Mouse (Mus musculus): ENCODE data around the gene Astn1. TPM values are rescaled to one million over a fixed set of nuclear protein-coding genes. Genes with fewer than 3 reads are reported as not detected.
A peak's percentile ranks its signal among the peaks of the same experiment; 100 is the strongest.

Astn1 gene
- total and polyA plus RNA-seq, 3 experiments: not detected

DNA sequence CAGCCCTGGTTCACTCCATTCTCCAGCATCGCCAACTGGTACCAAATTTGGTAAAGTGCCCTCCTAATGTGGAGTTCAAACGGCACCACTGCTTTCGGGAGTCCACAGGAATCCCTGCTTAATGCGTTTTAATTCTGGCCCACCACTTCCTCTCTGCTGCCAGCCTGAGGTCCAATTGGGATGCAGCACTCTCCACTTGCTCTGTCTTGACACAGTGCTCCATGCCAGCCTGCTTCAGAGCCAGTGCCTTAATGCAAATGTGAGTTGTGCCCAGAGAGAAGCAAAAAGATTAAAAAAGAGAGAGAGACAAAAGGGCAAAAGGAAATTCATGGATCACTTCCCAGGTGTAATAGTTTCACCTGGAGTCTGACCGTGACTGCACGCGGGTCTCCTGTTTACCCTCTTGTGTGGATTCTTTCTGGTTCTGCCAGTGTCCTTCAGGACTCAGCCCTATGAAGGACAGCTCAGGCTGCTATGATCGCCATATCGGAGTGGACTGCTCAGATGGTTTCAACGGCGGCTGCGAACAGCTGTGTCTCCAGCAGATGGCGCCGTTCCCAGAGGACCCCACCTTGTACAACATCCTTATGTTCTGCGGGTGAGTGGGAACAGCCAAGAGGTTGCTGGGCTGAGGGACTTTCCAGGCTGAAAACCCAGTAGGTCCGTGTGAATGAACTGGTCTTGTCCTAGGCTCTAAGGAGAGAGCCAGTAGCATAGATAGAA is 234.8 kb downstream of the Astn1 start:
- H3K9ac ChIP-seq (ENCODE audit: control insufficient read depth, low read depth, low read length, poor library complexity, severe bottlenecking): no peak overlapping the region
- H3K27ac ChIP-seq (ENCODE audit: control insufficient read depth, low read depth, low read length): no peak overlapping the region
- TF ChIP-seq NRF1 (IDR thresholded peaks at IDR 0.05; ENCODE audit: insufficient read depth, low read depth, low read length, poor library complexity, severe bottlenecking) (no peak), MEF2A (IDR thresholded peaks at IDR 0.05; ENCODE audit: extremely low read depth, insufficient replicate concordance, low read depth, low read length, poor library complexity, severe bottlenecking) (no peak), USF1 (IDR thresholded peaks at IDR 0.05; ENCODE audit: low read depth, low read length) (no peak), MAFK (IDR thresholded peaks at IDR 0.05; ENCODE audit: borderline replicate concordance, low read depth, low read length) (no peak), ETS1 (IDR thresholded peaks at IDR 0.05; ENCODE audit: low read depth, low read length) (no peak), RAD21 (IDR thresholded peaks at IDR 0.05; ENCODE audit: low read depth, low read length) (no peak), CTCF (IDR thresholded peaks at IDR 0.05 in 2 of 3, conservative IDR thresholded peaks at IDR 0.05 in 1 of 3; ENCODE audit: control insufficient read depth in 1 of 3, insufficient read depth in 1 of 3, low read depth in 2 of 3, low read length in 3 of 3, poor library complexity in 1 of 3, severe bottlenecking in 1 of 3) (peak; percentile 9 to 34 (median 11); a peak in 2 of 6 replicates), CHD2 (IDR thresholded peaks at IDR 0.05; ENCODE audit: low read length) (no peak), MAX (IDR thresholded peaks at IDR 0.05; ENCODE audit: low read length) (no peak)
- no peak for DNase-seq (ENCODE audit: low read depth, low spot score)
- H3K9me3 ChIP-seq (replicated peaks; ENCODE audit: insufficient read depth, low read length): no peaks in the 10 kb centered on the region
- no peaks in the 10 kb centered on the region for H3K27me3 ChIP-seq (ENCODE audit: control insufficient read depth in 1 of 2, insufficient read depth in 2 of 2, low read length in 2 of 2)
- H3K4me1 ChIP-seq (ENCODE audit: control insufficient read depth in 1 of 2, insufficient read depth in 2 of 2, low read length in 2 of 2): no peaks in the 10 kb centered on the region
- H3K36me3 ChIP-seq (ENCODE audit: control insufficient read depth in 1 of 2, insufficient read depth in 2 of 2, low read length in 2 of 2): no peaks in the 10 kb centered on the region
- no peaks in the 10 kb centered on the region for H3K79me2 ChIP-seq (ENCODE audit: control insufficient read depth, insufficient read depth, low read length, poor library complexity)
- no peak overlapping the region for H3K4me3 ChIP-seq (ENCODE audit: control insufficient read depth in 1 of 2, insufficient read depth in 1 of 2, low read depth in 2 of 2, low read length in 2 of 2)

- TF ChIP-seq EP300 (IDR thresholded peaks at IDR 0.05; ENCODE audit: low read depth in 1 of 2, low read length in 2 of 2): no peak
- no peak for TF ChIP-seq NRF1 (IDR thresholded peaks at IDR 0.05; ENCODE audit: insufficient read depth, low read depth, low read length, poor library complexity, severe bottlenecking)
- no peak for TF ChIP-seq ZKSCAN1 (IDR thresholded peaks at IDR 0.05; ENCODE audit: low read depth, low read length)
- TF ChIP-seq POLR2AphosphoS2 (IDR thresholded peaks at IDR 0.05; ENCODE audit: low read length): no peak
- TF ChIP-seq BHLHE40 (IDR thresholded peaks at IDR 0.05; ENCODE audit: borderline replicate concordance, low read depth, low read length): no peak
- no peak for TF ChIP-seq ZMIZ1 (IDR thresholded peaks at IDR 0.05; ENCODE audit: low read depth, low read length)
- no peak for TF ChIP-seq HCFC1 (IDR thresholded peaks at IDR 0.05; ENCODE audit: low read depth, low read length)
- no peak for TF ChIP-seq MAZ (IDR thresholded peaks at IDR 0.05; ENCODE audit: low read depth, low read length)
- no peak for TF ChIP-seq ZC3H11A (IDR thresholded peaks at IDR 0.05; ENCODE audit: low read depth, low read length)
- Histone ChIP-seq H3K4me1 (ENCODE audit: control insufficient read depth in 1 of 2, insufficient read depth in 2 of 2, low read length in 2 of 2) (no peaks in the 10 kb centered on the region), H3K9me3 (replicated peaks; ENCODE audit: insufficient read depth, low read length) (no peaks in the 10 kb centered on the region), H3K36me3 (ENCODE audit: control insufficient read depth in 1 of 2, insufficient read depth in 2 of 2, low read length in 2 of 2) (no peaks in the 10 kb centered on the region), H3K27ac (ENCODE audit: control insufficient read depth, low read depth, low read length) (no peak overlapping the region), H3K79me2 (ENCODE audit: control insufficient read depth, insufficient read depth, low read length, poor library complexity) (no peaks in the 10 kb centered on the region), H3K4me3 (ENCODE audit: control insufficient read depth in 1 of 2, insufficient read depth in 1 of 2, low read depth in 2 of 2, low read length in 2 of 2) (no peak overlapping the region), H3K9ac (ENCODE audit: control insufficient read depth, low read depth, low read length, poor library complexity, severe bottlenecking) (no peak overlapping the region), H3K27me3 (ENCODE audit: control insufficient read depth in 1 of 2, insufficient read depth in 2 of 2, low read length in 2 of 2) (no peaks in the 10 kb centered on the region)
- no peak for DNase-seq (ENCODE audit: low read depth, low spot score)
Observed at GRCm38 (mm10) chr1:158597996-158598395, 235.9 kb downstream of the Astn1 start.

Data from MEL (cell line).